Mouse (Mus musculus) liver, embryonic 15.5 days (tissue): ENCODE measurements around the gene Try10. TPM values are rescaled to one million over a fixed set of nuclear protein-coding genes. Genes with fewer than 3 reads are reported as not detected.
"Not testable (repeated sequence)": the region's sequence is repeated elsewhere in the genome, so short reads cannot be mapped to it uniquely, and the experiment has no call there.

Source experiments
- ATAC-seq: fragments of 200-750 bp; cut with Nextera tagmentation; 2 replicates; pipeline ENCODE4 v1.8.0; 2017; ENCODE audit warnings: moderate number of reproducible peaks, mild to moderate bottlenecking, moderate library complexity; ENCODE audit not compliant: insufficient read depth
- H3K27ac ChIP-seq: fragments of 300-500 bp; sonication (generic); replicated peaks from 2 replicates; pipeline ENCODE4 v1.5.1; 2015; ENCODE audit warnings: mild to moderate bottlenecking, inconsistent platforms
- H3K27me3 ChIP-seq: fragments of 300-500 bp; sonication (generic); 2 replicates; pipeline ENCODE4 v1.6.1; 2015; ENCODE audit warnings: mild to moderate bottlenecking, inconsistent platforms
- H3K36me3 ChIP-seq: fragments of 300-500 bp; sonication (generic); replicated peaks from 2 replicates; pipeline ENCODE4 v1.6.1; 2015; ENCODE audit warnings: moderate library complexity, mild to moderate bottlenecking, inconsistent platforms
- H3K4me1 ChIP-seq: fragments of 300-500 bp; sonication (generic); replicated peaks from 2 replicates; pipeline ENCODE4 v1.6.1; 2015; ENCODE audit warnings: inconsistent platforms
- H3K4me2 ChIP-seq: fragments of 300-500 bp; sonication (generic); 2 replicates; pipeline ENCODE4 v1.6.1; 2015; ENCODE audit warnings: moderate library complexity, mild to moderate bottlenecking, inconsistent platforms
- H3K4me3 ChIP-seq: fragments of 300-500 bp; sonication (generic); replicated peaks from 2 replicates; pipeline ENCODE4 v1.5.1; 2015; ENCODE audit warnings: mild to moderate bottlenecking, inconsistent platforms
- H3K9ac ChIP-seq: fragments of 300-500 bp; sonication (generic); 2 replicates; pipeline ENCODE4 v1.6.1; 2015; ENCODE audit warnings: moderate library complexity, mild to moderate bottlenecking, inconsistent platforms
- H3K9me3 ChIP-seq: fragments of 300-500 bp; sonication (generic); replicated peaks from 2 replicates; pipeline ENCODE4 v1.6.1; 2016; ENCODE audit warnings: inconsistent platforms
- WGBS: fragments of 180-500 bp; shearing (Covaris S2); methylation state at CpG from one replicate; pipeline ENCODE4 v1.1.7; 2015; ENCODE audit warnings: mixed read lengths; ENCODE audit not compliant: insufficient replicate concordance; 5-methylcytosine and 5-hydroxymethylcytosine counted together
- polyA plus RNA-seq: library from polyadenylated mRNA; unstranded; fragments of >200 nt; fragmentation: Nextera tagmentation; extraction: Ambion mirVana; gene quantifications from 2 replicates; pipeline ENCODE4 v1.2.1, GENCODE M21; 2015

The Try10 gene
- polyA plus RNA-seq, result 0.35 and 3.7 TPM in 2 replicates

DNA sequence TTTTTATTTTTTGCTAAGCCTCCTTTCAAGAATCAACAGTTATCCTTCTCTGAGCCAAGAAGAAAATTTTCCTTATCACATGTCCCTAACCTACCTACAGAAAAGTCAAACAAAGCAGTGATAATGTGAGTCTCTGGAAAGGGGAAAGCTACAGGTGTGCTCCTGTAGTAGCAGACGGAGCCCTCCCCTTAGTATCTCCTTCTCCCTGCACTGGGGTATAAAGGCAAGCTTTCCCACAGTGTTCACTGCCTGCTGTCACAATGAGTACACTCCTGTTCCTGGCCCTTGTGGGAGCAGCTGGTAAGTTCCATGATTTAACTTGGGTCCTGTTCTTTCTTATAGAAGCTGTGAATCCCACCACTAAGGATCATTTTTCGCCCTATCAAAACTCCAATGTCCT lies at the start of gene Try10:
Try10 (plus strand) TSS at position 174 of the 400 bp plus-strand sequence.
- Histone ChIP-seq H3K27ac (no peak within 1 kb of the TSS), H3K9me3 (no peaks in the 10 kb centered on the region), H3K27me3 (no peaks in the 10 kb centered on the region), H3K4me1 (no peaks in the 10 kb centered on the region), H3K4me3 (no peak within 1 kb of the TSS), H3K4me2 (no peak within 1 kb of the TSS), H3K36me3 (no peaks in the 10 kb centered on the region), H3K9ac (no peak within 1 kb of the TSS)
- ATAC-seq, result no peak
- 46% methylated on average over 2 of the region's 2 CpGs for WGBS

DNA sequence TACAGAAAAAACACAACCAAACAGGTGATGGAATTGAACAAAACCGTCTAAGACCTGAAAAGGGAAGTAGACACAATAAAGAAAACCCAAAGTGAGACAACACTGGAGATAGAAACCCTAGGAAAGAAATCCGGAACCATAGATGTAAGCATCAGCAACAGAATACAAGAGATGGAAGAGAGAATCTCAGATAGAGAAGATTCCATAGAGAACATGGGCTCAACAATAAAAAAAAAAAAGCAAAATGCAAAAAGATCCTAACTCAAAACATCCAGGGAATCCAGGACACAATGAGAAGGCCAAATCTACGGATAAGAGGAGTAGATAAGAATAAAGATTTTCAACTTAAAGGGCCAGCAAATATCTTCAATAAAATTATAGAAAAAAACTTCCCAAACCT lies 37.2 kb upstream of the Try10 start, which contains the start of gene Try5:
Try5 (minus strand) TSS at position 101 of the 400 bp plus-strand sequence.
- not testable (repeated sequence) for H3K9me3 ChIP-seq, ATAC-seq, H3K9ac ChIP-seq, H3K4me3 ChIP-seq, H3K27ac ChIP-seq, H3K27me3 ChIP-seq, H3K4me1 ChIP-seq, H3K4me2 ChIP-seq, H3K36me3 ChIP-seq
- WGBS, result 40% methylated on average over 3 of the region's 3 CpGs

GRCm38 (mm10) chr6:41373772-41374171 lies 19.9 kb downstream of the Try10 start:
- 77% methylated on average over 2 of the region's 2 CpGs for WGBS
- H3K9me3 ChIP-seq, result not testable (repeated sequence)

GRCm38 (mm10) chr6:41377578-41377977 lies 23.7 kb downstream of the Try10 start, which contains the start of gene Prss3:
Gene Prss3 (minus strand): TSS chr6:41377678.
- not testable (repeated sequence) for H3K4me3 ChIP-seq, H3K9ac ChIP-seq, H3K36me3 ChIP-seq, H3K9me3 ChIP-seq, ATAC-seq, H3K27ac ChIP-seq, H3K4me1 ChIP-seq, H3K27me3 ChIP-seq, H3K4me2 ChIP-seq

More at GRCm38 (mm10) chr6:41373772-41374171, 19.9 kb downstream of the Try10 start:
- H3K27ac ChIP-seq, H3K36me3 ChIP-seq, H3K27me3 ChIP-seq, H3K4me2 ChIP-seq, H3K9ac ChIP-seq, ATAC-seq, H3K4me1 ChIP-seq, H3K4me3 ChIP-seq: not testable (repeated sequence)

GRCm38 (mm10) chr6:41386781-41387180 lies 32.9 kb downstream of the Try10 start:
- Histone ChIP-seq H3K4me1 (no peaks in the 10 kb centered on the region), H3K27ac (no peak overlapping the region), H3K27me3 (no peaks in the 10 kb centered on the region), H3K36me3 (no peaks in the 10 kb centered on the region), H3K4me3 (no peak overlapping the region), H3K9me3 (no peaks in the 10 kb centered on the region), H3K9ac (no peak overlapping the region), H3K4me2 (no peak overlapping the region)
- 33% methylated on average over 2 of the region's 2 CpGs for WGBS
- ATAC-seq, result no peak; the same call in 1 of the 2 replicates

DNA sequence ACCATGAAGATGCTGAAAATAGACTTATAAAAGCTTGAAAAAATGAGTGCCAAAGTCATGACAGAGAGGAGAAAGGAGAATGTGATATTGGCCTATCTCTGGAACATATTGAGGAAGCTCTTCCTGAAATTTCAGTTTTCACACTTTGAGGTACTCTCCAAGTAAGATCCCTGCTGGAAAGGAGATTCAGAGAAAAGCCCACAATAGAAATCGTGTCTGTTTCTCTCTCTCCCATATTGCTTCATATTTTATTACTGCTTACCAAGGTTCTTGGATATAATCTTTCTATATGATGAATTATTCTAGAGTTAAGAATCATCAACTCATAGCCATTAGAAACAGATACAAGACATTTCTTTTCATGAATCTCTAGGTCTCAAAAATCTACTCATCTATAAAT lies 37.7 kb downstream of the Try10 start:
- H3K4me3 ChIP-seq, H3K27ac ChIP-seq, H3K9ac ChIP-seq, H3K4me2 ChIP-seq, H3K27me3 ChIP-seq, ATAC-seq, H3K4me1 ChIP-seq, H3K36me3 ChIP-seq, H3K9me3 ChIP-seq: not testable (repeated sequence)
- 24% methylated on average over 1 of the region's 1 CpGs for WGBS

DNA sequence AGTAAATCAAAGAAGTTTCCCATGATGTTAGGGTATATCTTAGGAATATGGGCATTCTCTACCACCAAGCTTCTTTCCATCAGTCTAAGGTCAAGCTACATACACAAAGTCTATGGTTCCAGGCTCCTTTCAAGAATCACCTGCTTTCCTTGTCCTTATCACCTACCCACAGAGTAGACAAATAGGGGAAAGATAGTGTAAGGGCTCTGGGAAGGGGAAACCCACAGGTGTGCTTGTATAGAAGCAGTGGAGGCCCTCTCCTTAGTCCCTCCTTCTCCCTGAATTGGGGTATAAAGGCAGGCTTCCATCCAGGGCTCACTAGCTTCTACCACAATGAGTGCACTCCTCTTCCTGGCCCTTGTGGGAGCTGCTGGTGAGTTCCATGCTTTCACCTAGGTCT lies 38.2 kb downstream of the Try10 start, which contains the start of gene Gm5771:
Gm5771 (plus strand) TSS at position 301 of the 400 bp plus-strand sequence.
- H3K9me3 ChIP-seq, ATAC-seq, H3K9ac ChIP-seq, H3K4me2 ChIP-seq, H3K4me1 ChIP-seq, H3K4me3 ChIP-seq, H3K36me3 ChIP-seq, H3K27me3 ChIP-seq, H3K27ac ChIP-seq: not testable (repeated sequence)

Other genes starting within 250 kb of the Try10 start
- gene Try4, start 51.8 kb upstream of the Try10 start, polyA plus RNA-seq, result not detected in 2 replicates
- gene Try5, start 37.3 kb upstream of the Try10 start, polyA plus RNA-seq, result 1.9 TPM in 1 of 2 replicates, not detected in the other
- gene Prss3, start 23.6 kb downstream of the Try10 start, polyA plus RNA-seq, result 0.51 TPM in 1 of 2 replicates, not detected in the other
- gene Gm5771, start 38.3 kb downstream of the Try10 start, polyA plus RNA-seq, result 0.14 and 0.64 TPM in 2 replicates
- 0.18 and 0.94 TPM in 2 replicates for gene Gm10334, start 92.0 kb downstream of the Try10 start, polyA plus RNA-seq
- gene Prss1, start 104.8 kb downstream of the Try10 start, polyA plus RNA-seq, result 0.45 and 3.8 TPM in 2 replicates
- 0.22 and 1.1 TPM in 2 replicates for gene Prss2, start 167.7 kb downstream of the Try10 start, polyA plus RNA-seq